Mouse (Mus musculus) intestine, embryonic 15.5 days (tissue): ENCODE data around the gene Atp6v1c2. TPM values are rescaled to one million over a fixed set of nuclear protein-coding genes. Genes with fewer than 3 reads are reported as not detected.

Source experiments
- ATAC-seq: fragments of 200-750 bp; cut with Nextera tagmentation; 2 replicates; pipeline ENCODE4 v1.8.0; 2017; ENCODE audit warnings: moderate TSS enrichment, moderate library complexity
- H3K27ac ChIP-seq: fragments of 300-500 bp; sonication (generic); 2 replicates; pipeline ENCODE4 v1.5.1; 2015; ENCODE audit warnings: mild to moderate bottlenecking, inconsistent platforms
- H3K27me3 ChIP-seq: fragments of 300-500 bp; sonication (generic); replicated peaks from 2 replicates; pipeline ENCODE4 v1.6.1; 2015; ENCODE audit warnings: inconsistent platforms
- H3K36me3 ChIP-seq: fragments of 300-500 bp; sonication (generic); 2 replicates; pipeline ENCODE4 v1.6.1; 2015; ENCODE audit warnings: inconsistent platforms
- H3K4me1 ChIP-seq: fragments of 300-500 bp; sonication (generic); replicated peaks from 2 replicates; pipeline ENCODE4 v1.6.1; 2015; ENCODE audit warnings: inconsistent platforms
- H3K4me2 ChIP-seq: fragments of 300-500 bp; sonication (generic); replicated peaks from 2 replicates; pipeline ENCODE4 v1.6.1; 2015; ENCODE audit warnings: mild to moderate bottlenecking, inconsistent platforms
- H3K4me3 ChIP-seq: fragments of 300-500 bp; sonication (generic); replicated peaks from 2 replicates; pipeline ENCODE4 v1.5.1; 2015; ENCODE audit warnings: inconsistent platforms
- H3K9ac ChIP-seq: fragments of 300-500 bp; sonication (generic); 2 replicates; pipeline ENCODE4 v1.6.1; 2015; ENCODE audit warnings: inconsistent platforms
- H3K9me3 ChIP-seq: fragments of 300-500 bp; sonication (generic); 2 replicates; pipeline ENCODE4 v1.6.1; 2016; ENCODE audit warnings: inconsistent platforms
- WGBS: fragments of 180-500 bp; shearing (Covaris S2); methylation state at CpG from one replicate; pipeline ENCODE4 v1.1.7; 2015; 5-methylcytosine and 5-hydroxymethylcytosine counted together
- polyA plus RNA-seq: library from polyadenylated mRNA; unstranded; fragments of >200 nt; fragmentation: Nextera tagmentation; extraction: Ambion mirVana; gene quantifications from 2 replicates; pipeline ENCODE4 v1.2.1, GENCODE M21; 2015

The Atp6v1c2 gene
- polyA plus RNA-seq, 1 experiment from 2014 or later = 0.11 TPM

DNA sequence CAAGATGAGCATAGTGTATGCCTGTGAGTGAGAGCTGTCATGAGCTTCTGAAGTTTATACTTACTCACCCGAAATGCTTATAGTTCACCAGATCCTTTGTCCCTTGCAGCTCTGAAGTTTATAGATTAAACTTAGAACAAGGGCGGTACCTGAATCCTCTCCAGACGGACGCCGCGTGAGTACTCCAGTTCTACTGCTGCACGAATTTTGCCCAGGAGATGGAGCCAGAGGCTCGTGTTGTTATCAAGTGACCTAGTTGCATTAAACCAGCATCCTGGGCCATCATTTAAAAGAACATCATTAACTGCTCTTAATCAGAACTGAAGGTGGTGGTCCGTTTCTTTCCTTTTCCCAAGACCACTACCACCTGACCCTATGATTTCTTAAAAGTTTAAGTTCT, 29.8 kb upstream of the Atp6v1c2 start:
- Histone ChIP-seq H3K27me3 (no peaks in the 10 kb centered on the region), H3K4me3 (no peak overlapping the region), H3K27ac (no peak overlapping the region), H3K9ac (no peak overlapping the region), H3K4me1 (no peaks in the 10 kb centered on the region), H3K36me3 (peaks cover 30% of the 10 kb centered on the region), H3K9me3 (no peaks in the 10 kb centered on the region), H3K4me2 (no peak overlapping the region)
- 90% methylated on average over 9 of the region's 9 CpGs for WGBS
- ATAC-seq = no peak

DNA sequence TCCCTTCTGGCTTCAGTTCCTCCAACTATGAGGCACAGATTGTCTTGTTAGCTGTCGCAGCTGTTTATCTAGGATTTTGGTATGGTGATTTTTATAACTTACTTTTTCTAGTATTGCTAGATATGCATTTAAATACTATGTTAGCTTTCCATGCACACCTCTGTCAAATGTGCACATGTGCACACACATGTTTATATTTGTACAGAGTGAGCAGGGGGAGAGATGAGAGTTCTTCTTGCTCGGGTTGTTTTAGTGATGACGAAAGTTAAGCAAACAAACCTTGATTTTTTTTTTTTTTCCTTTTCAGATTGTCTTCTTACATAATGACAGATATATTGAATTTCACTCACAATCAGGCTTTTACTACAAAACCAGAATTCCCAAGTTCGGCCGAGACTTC, 28.6 kb upstream of the Atp6v1c2 start:
- peaks cover 28% of the 10 kb centered on the region for H3K36me3 ChIP-seq
- no peak for ATAC-seq
- H3K9ac ChIP-seq = no peak overlapping the region
- no peak overlapping the region for H3K27ac ChIP-seq
- H3K27me3 ChIP-seq = no peaks in the 10 kb centered on the region
- no peaks in the 10 kb centered on the region for H3K9me3 ChIP-seq
- 76% methylated on average over 5 of the region's 5 CpGs for WGBS
- no peaks in the 10 kb centered on the region for H3K4me1 ChIP-seq
- no peak overlapping the region for H3K4me3 ChIP-seq
- no peak overlapping the region for H3K4me2 ChIP-seq

- H3K4me2 ChIP-seq = no peak overlapping the region
- H3K4me3 ChIP-seq = no peak overlapping the region
- H3K27me3 ChIP-seq = no peaks in the 10 kb centered on the region
- no peak overlapping the region for H3K9ac ChIP-seq
- no peaks in the 10 kb centered on the region for H3K4me1 ChIP-seq
- ATAC-seq = no peak
- H3K27ac ChIP-seq = no peak overlapping the region
- 81% methylated on average over 4 of the region's 4 CpGs for WGBS
- peaks cover 22% of the 10 kb centered on the region for H3K36me3 ChIP-seq
- H3K9me3 ChIP-seq = no peaks in the 10 kb centered on the region
These were observed 27.7 kb upstream of the Atp6v1c2 start for GRCm38 (mm10) chr12:17356853-17357252.

GRCm38 (mm10) chr12:17350106-17350505, 20.9 kb upstream of the Atp6v1c2 start:
- Histone ChIP-seq H3K4me2 (no peak overlapping the region), H3K36me3 (peaks cover 10% of the 10 kb centered on the region; the same call in 1 of the 2 replicates), H3K9me3 (no peaks in the 10 kb centered on the region), H3K27me3 (no peaks in the 10 kb centered on the region), H3K4me1 (no peaks in the 10 kb centered on the region; the same call in 1 of the 2 replicates), H3K27ac (no peak overlapping the region), H3K4me3 (no peak overlapping the region), H3K9ac (no peak overlapping the region)
- ATAC-seq = no peak

DNA sequence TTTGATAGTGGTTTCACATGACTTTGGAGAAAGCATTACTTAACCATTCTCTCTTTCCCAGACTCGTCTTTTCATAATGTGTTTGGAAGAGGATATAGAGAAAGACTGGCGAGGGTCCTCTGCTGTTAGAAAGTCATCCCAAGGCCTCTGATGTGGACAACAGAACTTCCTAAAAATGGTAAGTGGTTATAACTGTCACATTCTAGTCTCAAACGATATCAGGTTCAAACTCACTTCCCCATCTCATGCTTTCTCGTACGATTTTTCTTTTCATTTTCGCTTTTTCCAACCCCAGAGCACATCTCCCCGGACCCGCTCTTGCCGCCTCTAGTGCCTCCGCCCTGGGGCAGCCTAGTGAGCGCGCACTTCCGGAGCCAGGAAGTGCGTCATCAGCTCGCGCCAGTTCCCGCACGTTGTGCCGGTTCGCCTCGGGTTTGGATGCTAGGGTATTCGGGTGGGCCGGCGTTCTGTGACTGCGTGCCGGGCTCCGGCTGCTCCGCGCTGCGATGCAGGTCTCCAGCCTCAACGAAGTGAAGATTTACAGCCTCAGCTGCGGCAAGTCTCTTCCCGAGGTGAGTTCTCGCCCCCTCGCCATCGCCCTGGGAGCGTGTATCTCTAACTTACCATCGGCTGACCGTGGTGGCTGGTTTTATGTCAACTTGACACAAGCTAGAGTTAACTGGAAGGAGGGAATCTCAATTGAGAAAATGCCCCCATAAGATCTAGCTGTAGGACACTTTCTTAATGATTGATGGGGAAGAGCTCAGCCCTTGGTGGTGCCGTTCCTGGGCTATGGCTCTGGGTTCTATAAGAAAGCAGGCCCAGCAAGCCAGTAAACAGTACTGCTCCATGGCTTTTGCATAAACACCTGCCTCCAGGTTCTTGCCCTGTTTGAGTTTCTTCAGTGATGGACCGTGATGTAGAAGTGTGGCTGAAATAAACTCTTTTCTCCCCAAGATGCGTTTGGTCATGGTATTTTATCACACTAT, 19.2 kb upstream of the Atp6v1c2 start, which contains the start of gene Nol10:
Gene Nol10, plus strand, starts transcription at position 411 of the 989 bp plus-strand sequence.
- ATAC-seq = peak; percentile 98
- Histone ChIP-seq H3K27ac (peak within 1 kb of the TSS; percentile 29; the same call in 1 of the 2 replicates), H3K9ac (peak within 1 kb of the TSS; percentile 63), H3K4me3 (peak within 1 kb of the TSS; percentile 76), H3K27me3 (no peaks in the 10 kb centered on the region), H3K4me2 (peak within 1 kb of the TSS; percentile 88), H3K4me1 (no peaks in the 10 kb centered on the region; the same call in 1 of the 2 replicates), H3K36me3 (no peaks in the 10 kb centered on the region), H3K9me3 (no peaks in the 10 kb centered on the region)
- under 1% methylated on average over 42 of the region's 42 CpGs for WGBS

GRCm38 (mm10) chr12:17347327-17348047, 18.3 kb upstream of the Atp6v1c2 start:
- no peaks in the 10 kb centered on the region for H3K27me3 ChIP-seq
- no peaks in the 10 kb centered on the region; the same call in 1 of the 2 replicates for H3K4me1 ChIP-seq
- no peaks in the 10 kb centered on the region for H3K36me3 ChIP-seq
- H3K4me3 ChIP-seq = peak overlapping the region; percentile 76
- 35% methylated on average over 11 of the region's 11 CpGs for WGBS
- H3K9ac ChIP-seq = peak overlapping the region; percentile 37
- peak; percentile 77 for ATAC-seq
- peak overlapping the region; percentile 29; the same call in 1 of the 2 replicates for H3K27ac ChIP-seq
- H3K4me2 ChIP-seq = peak overlapping the region; percentile 88
- no peaks in the 10 kb centered on the region for H3K9me3 ChIP-seq

DNA sequence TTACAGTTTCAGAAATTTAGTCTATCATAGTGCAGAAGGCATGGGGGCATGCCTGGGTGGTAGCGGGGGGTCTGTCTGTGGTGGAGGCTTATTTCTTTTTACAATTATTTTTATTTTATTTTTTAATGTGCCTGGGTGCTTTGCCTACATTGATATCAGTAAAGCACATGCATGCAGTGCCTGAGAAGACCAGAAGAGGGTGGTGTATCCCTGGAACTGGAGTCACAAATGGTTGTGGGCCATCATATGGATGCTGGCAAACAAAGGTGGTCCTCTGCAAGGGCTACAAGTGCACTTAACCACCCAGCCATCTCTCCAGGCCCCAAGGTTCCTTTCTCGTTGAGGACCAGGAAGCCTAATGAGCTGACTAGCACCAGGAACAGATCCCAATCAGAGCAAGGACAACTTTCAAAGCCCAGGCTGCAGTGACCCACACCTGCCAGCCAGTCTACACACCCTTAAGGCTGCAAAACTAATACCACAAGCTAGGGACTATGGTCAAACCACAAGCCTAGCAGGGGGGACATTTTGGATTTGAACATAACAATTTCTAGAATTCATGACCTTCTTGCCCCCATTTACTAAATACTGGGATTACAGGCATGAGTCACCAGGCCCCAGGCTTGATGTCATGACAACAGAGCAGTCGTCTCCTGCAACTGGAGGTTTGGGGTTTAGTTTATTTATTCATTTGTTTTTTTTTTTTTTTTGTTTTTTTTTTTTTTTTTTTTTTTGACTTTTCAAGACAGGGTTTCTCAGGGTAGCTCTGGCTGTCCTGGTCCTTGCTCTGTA, 10.2 kb upstream of the Atp6v1c2 start:
- Histone ChIP-seq H3K4me1 (no peaks in the 10 kb centered on the region), H3K9me3 (no peaks in the 10 kb centered on the region), H3K9ac (no peak overlapping the region), H3K27ac (no peak overlapping the region), H3K4me2 (no peak overlapping the region), H3K36me3 (no peaks in the 10 kb centered on the region), H3K4me3 (no peak overlapping the region), H3K27me3 (no peaks in the 10 kb centered on the region)
- no peak for ATAC-seq
- WGBS = 68% methylated on average over 3 of the region's 3 CpGs

- H3K9me3 ChIP-seq = no peaks in the 10 kb centered on the region
- no peak overlapping the region for H3K4me2 ChIP-seq
- H3K36me3 ChIP-seq = no peaks in the 10 kb centered on the region
- no peak overlapping the region for H3K9ac ChIP-seq
- no peak for ATAC-seq
- H3K4me1 ChIP-seq = no peaks in the 10 kb centered on the region
- H3K4me3 ChIP-seq = no peak overlapping the region
- no peak overlapping the region for H3K27ac ChIP-seq
- WGBS = 60% methylated on average over 2 of the region's 2 CpGs
- no peaks in the 10 kb centered on the region for H3K27me3 ChIP-seq
These were observed 9.2 kb upstream of the Atp6v1c2 start for GRCm38 (mm10) chr12:17338338-17338737.

GRCm38 (mm10) chr12:17333459-17333858, 4.3 kb upstream of the Atp6v1c2 start:
- no peak overlapping the region for H3K27ac ChIP-seq
- H3K9ac ChIP-seq = no peak overlapping the region
- H3K9me3 ChIP-seq = no peaks in the 10 kb centered on the region
- H3K4me1 ChIP-seq = no peaks in the 10 kb centered on the region
- no peaks in the 10 kb centered on the region for H3K36me3 ChIP-seq
- H3K4me3 ChIP-seq = no peak overlapping the region
- H3K4me2 ChIP-seq = no peak overlapping the region
- no peaks in the 10 kb centered on the region for H3K27me3 ChIP-seq
- WGBS = 31% methylated on average over 1 of the region's 1 CpGs
- no peak for ATAC-seq

DNA sequence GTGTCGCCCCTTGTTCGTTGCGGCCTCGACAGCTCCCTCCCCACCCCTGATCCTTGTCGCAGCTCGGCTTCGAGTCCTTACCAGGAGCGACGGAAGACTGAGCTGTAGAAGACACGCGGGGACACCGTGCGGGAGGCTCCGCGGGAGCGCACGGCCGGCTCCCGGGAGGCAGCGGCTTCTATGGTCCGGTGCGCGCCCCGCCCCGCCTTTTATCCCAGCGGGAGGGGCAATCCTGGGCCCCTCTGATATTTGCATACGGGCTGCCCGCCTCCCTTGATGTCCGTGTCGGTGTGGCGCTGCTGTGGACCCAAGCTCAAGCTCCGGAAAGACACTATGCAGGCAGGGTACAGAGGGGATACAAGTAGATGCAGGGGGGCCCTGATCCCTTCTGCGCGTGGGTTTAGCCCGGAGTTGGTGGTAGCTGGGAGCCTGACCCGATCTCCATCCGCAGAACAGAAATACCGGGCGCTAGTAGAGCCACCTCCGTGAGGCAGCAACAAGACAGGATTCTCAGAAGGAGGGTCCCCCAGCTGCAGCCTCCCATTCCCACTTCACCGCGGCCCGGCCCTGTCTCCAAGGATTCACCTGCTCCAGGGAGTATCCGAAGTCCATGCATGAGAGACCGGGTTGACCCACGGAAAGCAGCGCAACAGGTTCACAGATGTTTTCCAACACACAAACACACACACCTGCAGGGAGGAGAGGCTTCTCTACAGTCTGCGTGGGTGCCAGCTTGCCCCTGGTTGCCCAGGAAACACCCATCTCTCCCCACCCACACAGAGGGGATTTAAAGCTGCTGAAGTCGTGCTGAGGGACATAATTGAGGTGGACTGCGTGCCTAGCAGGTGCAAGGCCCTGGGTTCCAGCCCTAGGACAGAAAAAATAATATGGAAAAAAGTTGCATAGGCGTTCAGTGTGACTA, 4.3 kb downstream of the Atp6v1c2 start:
- WGBS = 3% methylated on average over 51 of the region's 51 CpGs
- Histone ChIP-seq H3K4me3 (peak overlapping the region; percentile 41), H3K4me1 (peaks cover 3% of the 10 kb centered on the region; the same call in 1 of the 2 replicates), H3K27me3 (peaks cover 34% of the 10 kb centered on the region), H3K27ac (no peak overlapping the region), H3K4me2 (peak overlapping the region; percentile 90), H3K9ac (peak overlapping the region; percentile 33), H3K36me3 (no peaks in the 10 kb centered on the region), H3K9me3 (no peaks in the 10 kb centered on the region)
- ATAC-seq = peak; percentile 79

- 74% methylated on average over 3 of the region's 3 CpGs for WGBS
- H3K4me2 ChIP-seq = no peak overlapping the region
- H3K27ac ChIP-seq = no peak overlapping the region
- H3K27me3 ChIP-seq = peaks cover 13% of the 10 kb centered on the region
- H3K4me3 ChIP-seq = no peak overlapping the region
- ATAC-seq = no peak
- H3K9me3 ChIP-seq = no peaks in the 10 kb centered on the region
- H3K9ac ChIP-seq = no peak overlapping the region
- no peaks in the 10 kb centered on the region for H3K4me1 ChIP-seq
- no peaks in the 10 kb centered on the region for H3K36me3 ChIP-seq
These were observed 10.7 kb downstream of the Atp6v1c2 start for GRCm38 (mm10) chr12:17318453-17318852.
